Mouse (Mus musculus) heart, embryonic 15.5 days (tissue): ENCODE measurements at regions not wholly inside any gene's neighbourhood (a gene's known extent, or its start where the extent isn't known, plus 50 kb on each side); places are given as distances from the start of the nearest gene placed in this dataset.

Experiments used
- ATAC-seq: fragments of 200-750 bp; cut with Nextera tagmentation; replicated peaks from 2 replicates; pipeline ENCODE4 v1.8.0; 2017; ENCODE audit warnings: low read depth, moderate TSS enrichment; ENCODE audit not compliant: insufficient number of reproducible peaks, insufficient read depth, low FRiP score
- H3K27ac ChIP-seq: fragments of 300-500 bp; sonication (generic); 2 replicates; pipeline ENCODE4 v1.5.1; 2015; ENCODE audit warnings: mild to moderate bottlenecking, inconsistent platforms
- H3K27me3 ChIP-seq: fragments of 300-500 bp; sonication (generic); 2 replicates; pipeline ENCODE4 v1.6.1; 2015; ENCODE audit warnings: inconsistent platforms
- H3K36me3 ChIP-seq: fragments of 300-500 bp; sonication (generic); 2 replicates; pipeline ENCODE4 v1.6.1; 2015; ENCODE audit warnings: mild to moderate bottlenecking, inconsistent platforms
- H3K4me1 ChIP-seq: fragments of 300-500 bp; sonication (generic); replicated peaks from 2 replicates; pipeline ENCODE4 v1.6.1; 2015; ENCODE audit warnings: inconsistent platforms
- H3K4me2 ChIP-seq: fragments of 300-500 bp; sonication (generic); 2 replicates; pipeline ENCODE4 v1.6.1; 2015; ENCODE audit warnings: inconsistent platforms, mild to moderate bottlenecking, moderate library complexity
- H3K4me3 ChIP-seq: fragments of 300-500 bp; sonication (generic); 2 replicates; pipeline ENCODE4 v1.5.1; 2015; ENCODE audit warnings: mild to moderate bottlenecking, inconsistent platforms
- H3K9ac ChIP-seq: fragments of 300-500 bp; sonication (generic); 2 replicates; pipeline ENCODE4 v1.6.1; 2015; ENCODE audit warnings: mild to moderate bottlenecking, inconsistent platforms
- H3K9me3 ChIP-seq: fragments of 300-500 bp; sonication (generic); replicated peaks from 2 replicates; pipeline ENCODE4 v1.6.1; 2016; ENCODE audit warnings: inconsistent platforms
- WGBS: fragments of 180-500 bp; shearing (Covaris S2); methylation state at CpG from one replicate; pipeline ENCODE4 v1.1.7; 2015; ENCODE audit warnings: mixed read lengths; 5-methylcytosine and 5-hydroxymethylcytosine counted together

GRCm38 (mm10) chr10:43819434-43819833 is 82.1 kb downstream of the Qrsl1 start:
- H3K27me3 ChIP-seq: no peaks in the 10 kb centered on the region
- no peaks in the 10 kb centered on the region for H3K9me3 ChIP-seq
- H3K9ac ChIP-seq: no peak overlapping the region
- H3K36me3 ChIP-seq: no peaks in the 10 kb centered on the region
- 81% methylated on average over 6 of the region's 6 CpGs for WGBS
- no peak overlapping the region for H3K27ac ChIP-seq
- no peak for ATAC-seq
- H3K4me2 ChIP-seq: no peak overlapping the region
- no peak overlapping the region for H3K4me3 ChIP-seq
- no peaks in the 10 kb centered on the region for H3K4me1 ChIP-seq

DNA sequence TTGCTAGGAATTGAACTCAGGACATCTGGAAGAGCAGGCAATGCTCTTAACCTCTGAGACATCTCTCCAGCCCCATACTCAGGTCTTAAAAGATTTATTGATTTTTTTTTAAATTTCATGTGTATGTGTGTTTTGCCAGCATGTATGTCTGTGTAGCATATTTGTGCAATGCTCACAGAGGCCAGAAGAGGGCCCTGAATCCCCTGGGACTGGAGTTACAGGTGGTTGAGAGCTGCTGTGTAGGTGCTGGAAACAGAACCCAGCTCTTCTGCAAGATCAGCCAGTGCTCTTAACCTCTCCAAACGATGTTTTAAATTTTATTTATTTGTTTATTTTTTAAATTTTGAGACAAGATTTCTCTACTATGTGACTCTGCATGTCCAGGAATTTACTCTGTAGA is 78.9 kb downstream of the Qrsl1 start:
- 67% methylated on average over 1 of the region's 1 CpGs for WGBS
- ATAC-seq: no peak
- H3K9ac ChIP-seq: no peak overlapping the region
- no peaks in the 10 kb centered on the region for H3K36me3 ChIP-seq
- no peaks in the 10 kb centered on the region for H3K4me1 ChIP-seq
- no peak overlapping the region for H3K4me2 ChIP-seq
- H3K4me3 ChIP-seq: no peak overlapping the region
- 0 out of 2 replicates have a peak, but pooled peaks cover 5% of the 10 kb centered on the region for H3K9me3 ChIP-seq
- H3K27ac ChIP-seq: no peak overlapping the region
- no peaks in the 10 kb centered on the region for H3K27me3 ChIP-seq

DNA sequence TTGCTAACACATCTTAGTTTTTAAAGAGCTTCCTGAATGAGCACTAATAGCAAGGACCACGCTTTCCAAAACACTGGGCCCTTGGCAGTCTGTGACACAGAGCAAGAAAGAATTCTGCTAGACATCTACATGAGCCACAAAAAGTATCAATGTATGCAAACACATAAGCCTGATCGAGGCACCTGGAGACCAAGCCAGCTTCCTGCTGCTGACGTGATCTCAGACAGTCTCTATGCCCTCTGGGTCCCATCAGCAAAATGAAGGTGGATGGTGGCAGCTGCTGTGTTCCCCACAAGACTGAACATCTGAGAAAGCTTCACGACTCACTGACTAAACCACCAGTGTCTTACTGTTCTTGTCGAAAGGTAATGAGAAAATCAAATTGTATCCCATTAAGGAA is 77.5 kb downstream of the Qrsl1 start:
- WGBS: 79% methylated on average over 5 of the region's 5 CpGs
- H3K27me3 ChIP-seq: no peaks in the 10 kb centered on the region
- 0 out of 2 replicates have a peak, but pooled peaks cover 5% of the 10 kb centered on the region for H3K9me3 ChIP-seq
- no peak for ATAC-seq
- no peak overlapping the region for H3K4me3 ChIP-seq
- no peak overlapping the region for H3K4me2 ChIP-seq
- H3K27ac ChIP-seq: no peak overlapping the region
- no peaks in the 10 kb centered on the region for H3K4me1 ChIP-seq
- no peak overlapping the region for H3K9ac ChIP-seq
- H3K36me3 ChIP-seq: no peaks in the 10 kb centered on the region
